Mouse (Mus musculus): ENCODE results near the gene Ecsit.
A peak's percentile ranks its signal among the peaks of the same experiment; 100 is the strongest.

The Ecsit gene

DNA sequence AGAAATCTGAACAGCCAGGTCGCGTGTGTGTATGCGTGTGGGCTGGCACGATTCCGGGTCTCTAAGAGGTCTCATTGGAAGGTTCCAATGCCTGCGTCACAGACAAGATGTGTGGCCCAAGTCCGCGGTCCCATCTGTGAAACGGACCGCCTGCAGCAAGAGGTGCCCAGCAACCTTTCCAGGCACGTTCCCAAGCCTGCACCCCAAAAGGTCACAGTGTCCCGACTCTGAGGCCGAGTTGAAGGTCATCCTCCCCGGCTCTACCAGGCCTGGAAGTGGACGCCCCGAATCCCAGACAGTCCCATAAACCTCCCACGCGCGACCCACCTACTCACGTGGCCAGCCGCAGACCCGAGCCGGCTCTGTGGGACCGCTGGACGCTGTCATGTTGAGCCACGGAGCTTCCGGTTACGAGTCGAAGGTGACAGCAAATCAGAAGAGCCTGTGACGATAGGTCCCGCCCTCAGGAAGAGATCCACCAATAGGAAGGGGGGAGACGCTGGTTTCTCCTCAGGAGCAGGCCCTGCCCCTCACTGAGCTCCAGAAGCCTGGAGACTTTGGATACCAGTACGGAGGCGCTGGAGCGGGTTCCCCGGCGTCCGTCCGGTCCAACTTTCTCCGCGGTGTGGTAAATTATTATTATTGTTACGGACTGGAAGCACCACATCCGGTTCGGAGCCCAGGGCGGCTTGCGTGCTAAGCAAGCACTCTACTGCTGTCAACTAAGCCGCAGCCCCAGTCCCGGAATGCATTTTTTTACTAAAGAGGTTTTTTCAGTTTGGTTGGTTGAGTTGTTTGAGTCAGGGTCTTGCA lies at the start of gene Ecsit:
Gene Ecsit, minus strand, starts transcription at position 417 of the 813 bp plus-strand sequence.
- peak; percentile 97 for DNase-seq (ENCODE audit: low read depth, low spot score)

DNA sequence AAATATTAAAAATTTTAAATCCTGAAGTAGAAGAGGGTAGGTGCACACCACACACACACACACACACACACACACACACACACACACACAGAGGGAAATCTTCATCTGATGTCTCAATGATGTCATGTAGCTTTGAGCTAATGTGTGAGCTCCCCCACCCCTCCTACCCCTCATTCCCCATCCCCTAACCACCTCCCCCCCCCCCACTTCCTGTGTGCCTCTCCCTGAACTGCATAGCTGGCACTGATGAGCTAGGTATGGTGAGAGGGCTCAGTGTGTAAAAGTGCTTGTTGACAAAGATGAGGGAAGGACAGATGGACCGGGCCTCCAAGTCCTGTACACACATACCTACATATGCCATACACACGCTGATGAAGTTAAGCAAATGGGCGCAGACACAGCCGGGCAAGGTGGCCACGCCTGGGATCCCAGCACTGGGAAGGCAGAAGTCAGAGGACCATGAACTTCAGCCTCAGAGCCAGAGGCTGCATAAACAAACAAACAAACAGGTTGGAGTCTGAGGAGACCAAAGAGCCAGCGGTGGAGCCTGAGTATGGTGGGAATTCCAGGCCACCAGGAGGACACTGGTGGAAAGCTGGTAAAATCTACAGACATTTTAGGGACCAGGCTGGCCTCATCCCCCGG lies 49.1 kb upstream of the Ecsit start:
- no peak for DNase-seq (ENCODE audit: low read depth, low spot score)

DNA sequence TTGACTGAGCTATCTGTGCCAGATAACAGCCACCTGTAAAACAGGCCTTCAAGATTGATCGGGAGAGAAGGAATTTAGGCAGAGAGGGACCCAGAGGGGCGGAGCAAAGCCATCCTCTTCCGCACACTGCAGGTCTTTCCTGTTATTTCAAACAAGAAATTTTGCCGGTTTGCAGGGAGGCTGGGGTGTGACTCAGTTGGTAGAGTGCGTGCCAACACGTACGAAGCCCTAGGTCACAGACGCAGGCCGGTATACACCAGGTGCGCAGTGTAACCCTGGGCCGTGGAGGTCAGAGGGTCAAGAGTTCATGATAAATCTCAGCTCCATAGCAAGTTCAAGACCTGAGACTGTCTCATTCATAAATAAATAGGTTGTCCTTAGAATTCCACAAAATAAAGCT lies 47.0 kb upstream of the Ecsit start:
- no peak for DNase-seq (ENCODE audit: low read depth, low spot score)

DNA sequence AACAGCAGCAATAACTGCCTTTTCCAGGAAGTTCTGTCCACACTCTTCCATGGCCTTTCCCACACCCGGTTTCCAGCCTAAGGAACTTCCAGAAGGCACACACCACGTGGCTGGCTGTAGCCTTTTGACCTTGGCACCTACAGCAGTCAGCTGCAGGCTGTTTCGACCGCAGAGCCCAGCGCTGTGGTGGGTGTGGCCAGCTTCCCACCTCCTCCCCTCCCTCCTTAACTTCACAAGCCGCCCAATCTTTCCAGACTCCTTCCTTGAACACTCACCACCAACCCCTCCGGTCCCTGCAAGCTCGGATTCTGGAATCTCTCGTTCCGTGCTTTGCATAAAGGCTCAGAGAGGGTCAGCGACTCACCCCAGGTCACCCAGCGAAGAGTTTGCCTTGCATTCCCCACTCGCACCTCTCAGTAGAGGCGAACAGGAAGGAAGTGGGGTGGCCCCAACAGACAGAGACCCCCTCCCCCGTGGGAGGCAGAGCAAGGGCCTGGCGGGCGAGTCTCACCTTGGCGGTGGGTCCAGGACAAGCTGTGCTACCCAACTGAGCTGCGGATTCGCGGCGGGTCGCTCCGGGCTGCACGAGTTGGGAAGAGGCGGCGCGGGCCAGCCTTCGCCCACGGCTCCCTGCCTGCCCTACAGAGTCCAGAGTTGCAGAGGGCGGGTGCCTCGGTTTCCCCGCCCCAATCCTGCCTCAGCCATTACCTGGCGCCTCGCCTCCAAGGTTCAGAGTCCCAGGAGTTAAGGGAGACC lies 46.2 kb upstream of the Ecsit start:
- no peak for DNase-seq (ENCODE audit: low read depth, low spot score)

- no peak for DNase-seq (ENCODE audit: low read depth, low spot score)
Observed at GRCm38 (mm10) chr9:22125246-22126027, 40.2 kb upstream of the Ecsit start.

- DNase-seq (ENCODE audit: low read depth, low spot score), result no peak
Observed at GRCm38 (mm10) chr9:22124169-22124568, 38.9 kb upstream of the Ecsit start.

- DNase-seq (ENCODE audit: low read depth, low spot score), result no peak
Observed at GRCm38 (mm10) chr9:22123069-22123609, 37.9 kb upstream of the Ecsit start.

GRCm38 (mm10) chr9:22122005-22122404 lies 36.8 kb upstream of the Ecsit start:
- no peak for DNase-seq (ENCODE audit: low read depth, low spot score)

- no peak for DNase-seq (ENCODE audit: low read depth, low spot score)
Observed at GRCm38 (mm10) chr9:22121545-22121944, 36.3 kb upstream of the Ecsit start.

DNA sequence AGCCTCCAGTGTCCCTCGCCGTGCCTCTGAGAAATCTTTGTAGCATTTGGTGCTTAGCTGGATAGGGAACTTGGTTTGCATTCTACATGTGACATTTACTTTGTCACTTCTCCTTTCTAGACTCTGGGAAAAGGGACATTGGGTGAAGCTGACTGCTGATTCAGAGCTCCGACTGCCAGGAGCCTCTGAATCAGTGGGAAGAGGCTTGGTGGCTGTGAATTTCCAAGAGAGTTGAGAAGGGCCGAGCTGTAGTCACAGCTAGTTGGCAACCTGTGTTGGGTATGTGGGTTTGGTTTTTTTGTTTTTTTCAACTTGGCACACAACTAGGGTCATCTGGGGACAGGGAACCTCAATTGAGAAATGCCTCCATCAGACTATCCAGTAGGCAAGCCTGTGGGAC lies 34.3 kb upstream of the Ecsit start:
- DNase-seq (ENCODE audit: low read depth, low spot score), result no peak

DNA sequence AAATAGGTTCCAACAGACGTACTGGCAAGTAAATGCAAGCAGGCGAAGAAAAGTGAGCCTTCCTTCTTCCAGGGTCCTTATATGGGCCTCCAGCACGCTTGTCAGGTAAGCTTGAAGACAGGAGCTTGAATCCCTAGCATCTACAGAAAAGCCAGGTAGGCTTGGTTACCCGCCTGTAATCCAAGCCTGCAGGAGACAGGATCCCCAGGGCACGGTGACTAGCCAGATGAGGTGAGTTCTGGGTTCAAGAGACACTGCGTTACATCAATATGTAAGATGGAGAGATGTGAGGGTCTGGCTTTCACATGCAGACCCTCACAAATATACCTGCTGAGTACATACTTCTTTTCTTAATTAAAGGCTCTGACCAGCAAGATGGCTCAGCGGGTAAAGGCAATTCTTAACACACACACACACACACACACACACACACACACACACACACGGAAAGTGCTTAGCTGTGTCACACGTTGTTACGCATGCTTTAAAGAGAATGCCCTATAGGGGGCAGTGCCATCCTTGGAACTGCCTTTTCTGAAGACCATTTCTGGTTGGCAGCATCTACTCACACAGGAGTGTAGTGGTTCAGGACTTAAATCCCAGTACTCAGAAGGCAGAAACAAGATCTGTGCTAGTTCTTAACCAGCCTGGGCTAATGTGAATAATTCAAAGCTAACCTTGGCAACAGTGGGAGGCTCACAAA lies 32.7 kb upstream of the Ecsit start:
- DNase-seq (ENCODE audit: low read depth, low spot score), result peak; percentile 67

DNA sequence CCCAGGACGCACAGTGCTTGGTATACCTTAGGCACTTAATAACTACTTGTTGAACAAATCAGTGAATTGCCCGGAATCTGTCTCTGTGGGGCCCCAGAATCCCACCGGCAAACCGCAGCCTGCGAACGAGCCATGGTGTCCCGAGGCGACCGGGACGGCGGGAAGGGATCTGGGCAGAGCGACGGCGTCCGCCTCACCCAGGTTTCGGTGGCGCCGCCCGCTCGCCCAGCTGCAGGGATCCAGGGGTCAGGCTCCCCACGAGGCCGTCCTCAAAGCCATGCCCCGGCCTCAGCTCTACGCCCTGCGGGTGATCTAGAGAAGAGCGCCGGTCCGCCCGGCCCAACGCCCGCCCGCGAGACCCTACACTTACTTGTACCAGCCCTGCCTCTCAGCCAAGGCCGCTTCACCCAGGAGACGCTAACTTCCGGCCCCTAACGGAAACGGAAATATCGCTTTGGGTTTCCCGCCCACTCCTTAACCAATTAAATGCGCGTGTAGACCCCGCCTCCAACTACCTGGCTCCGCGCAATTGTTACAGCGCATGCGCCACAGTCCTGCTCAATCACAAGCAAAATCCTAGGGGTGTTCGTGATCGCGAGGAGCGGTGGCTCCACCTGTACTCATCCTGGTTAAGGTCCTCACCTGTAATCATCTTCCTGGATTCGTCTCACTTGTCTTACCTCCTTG lies 31.6 kb upstream of the Ecsit start, which contains the start of gene Elof1:
Gene Elof1, minus strand, starts transcription at position 433 of the 687 bp plus-strand sequence.
- peak; percentile 96 for DNase-seq (ENCODE audit: low read depth, low spot score)

- DNase-seq (ENCODE audit: low read depth, low spot score), result peak; percentile 19
Observed at GRCm38 (mm10) chr9:22116086-22116485, 30.8 kb upstream of the Ecsit start.

GRCm38 (mm10) chr9:22115635-22116034 lies 30.4 kb upstream of the Ecsit start:
- DNase-seq (ENCODE audit: low read depth, low spot score), result no peak

DNA sequence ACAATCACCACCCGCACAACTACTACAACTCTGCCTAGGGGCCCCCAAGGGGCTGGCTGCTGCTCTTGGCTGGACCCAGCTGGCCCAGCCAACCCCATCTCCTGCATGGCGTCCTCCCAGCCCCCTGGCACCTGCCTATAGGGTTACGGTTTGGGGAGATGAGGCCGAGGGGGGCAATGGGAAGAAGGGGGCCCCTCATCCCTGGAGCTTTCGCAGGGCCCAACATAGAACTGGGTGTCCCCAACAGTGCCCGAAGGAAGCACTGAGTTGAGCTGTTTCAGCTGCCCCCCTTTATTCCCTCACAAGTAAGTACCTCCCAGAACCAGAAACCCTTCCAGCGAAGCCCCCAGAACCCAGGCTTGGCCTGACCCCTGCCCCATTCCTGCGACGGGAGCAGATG lies 23.0 kb upstream of the Ecsit start:
- no peak for DNase-seq (ENCODE audit: low read depth, low spot score)

GRCm38 (mm10) chr9:22099922-22100321 lies 14.7 kb upstream of the Ecsit start:
- DNase-seq (ENCODE audit: low read depth, low spot score), result no peak

GRCm38 (mm10) chr9:22098993-22099696 lies 13.9 kb upstream of the Ecsit start, which contains the start of gene Cnn1:
Gene Cnn1, plus strand, starts transcription at chr9:22099216.
- no peak for DNase-seq (ENCODE audit: low read depth, low spot score)

DNA sequence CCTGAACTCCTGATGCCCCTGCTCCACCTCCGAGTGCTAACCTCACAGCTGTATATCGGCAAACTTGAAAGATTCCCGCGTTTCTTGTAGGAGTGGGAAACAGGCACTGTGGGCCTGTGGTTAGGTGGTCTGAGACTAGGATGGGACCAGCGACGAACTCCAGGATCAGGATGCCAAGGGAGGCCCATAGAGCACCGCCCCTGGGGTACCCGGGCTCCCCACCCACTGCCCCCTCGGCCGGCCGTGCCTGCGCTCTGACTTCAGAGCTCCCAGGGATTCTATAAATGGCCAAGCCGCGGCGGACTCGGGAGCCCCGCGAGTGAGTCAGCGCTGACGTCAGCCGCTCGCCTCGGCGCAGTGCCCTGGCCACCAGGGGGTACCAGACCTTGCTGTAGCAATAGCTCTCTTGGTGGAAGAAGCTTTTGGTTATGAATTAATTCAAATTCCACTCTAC lies 10.6 kb upstream of the Ecsit start:
- no peak for DNase-seq (ENCODE audit: low read depth, low spot score)

GRCm38 (mm10) chr9:22092746-22093145 lies 7.5 kb upstream of the Ecsit start:
- DNase-seq (ENCODE audit: low read depth, low spot score), result no peak
